Mouse (Mus musculus) stomach, postnatal 0 days (tissue): ENCODE measurements around the gene Pkp4.

Experiments used
- CTCF ChIP-seq: IDR thresholded peaks from 2 replicates; pipeline ENCODE4 v1.5.1; 2016; ENCODE audit warnings: antibody characterized with exemption, low read depth, mild to moderate bottlenecking, moderate library complexity
- EP300 ChIP-seq: optimal IDR thresholded peaks from 2 replicates; pipeline ENCODE3; 2016; ENCODE audit warnings: antibody characterized with exemption

DNA sequence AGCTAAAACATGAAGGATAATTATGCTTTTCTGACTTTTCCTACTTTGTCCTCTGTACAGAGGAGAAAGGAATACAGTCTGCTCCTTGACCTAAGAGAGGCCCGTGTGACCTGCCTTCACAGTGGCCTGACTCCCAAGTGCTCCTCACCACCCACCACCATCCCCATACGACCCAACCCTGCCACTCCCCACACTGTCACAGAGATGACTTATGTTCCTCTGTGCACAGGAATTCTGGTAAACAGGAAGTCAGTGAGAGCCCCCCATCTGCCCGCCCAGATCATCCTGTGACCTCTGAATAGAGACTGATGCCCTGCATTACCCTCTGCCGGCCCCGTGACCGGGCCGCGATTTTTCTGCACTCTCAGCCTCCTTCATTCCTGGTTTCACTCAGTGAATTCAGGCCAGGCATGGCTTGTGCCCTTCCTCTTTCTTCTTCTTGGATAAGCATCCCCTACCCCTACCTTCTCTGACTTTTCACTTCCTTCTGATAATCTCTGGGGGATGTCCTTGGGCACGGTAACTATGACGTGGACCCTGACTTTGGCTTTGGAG, 79.3 kb downstream of the Pkp4 start:
- TF ChIP-seq CTCF (no peak), EP300 (no peak)
